Mouse (Mus musculus): ENCODE data around the gene Elmod1. TPM values are rescaled to one million over a fixed set of nuclear protein-coding genes. Genes with fewer than 3 reads are reported as not detected.
A peak's percentile ranks its signal among the peaks of the same experiment; 100 is the strongest.

Elmod1 gene
- total and polyA plus RNA-seq, 3 experiments, result not detected

- DNase-seq (ENCODE audit: extremely low read depth), result no peak
- Histone ChIP-seq H3K79me2 (replicated peaks; ENCODE audit: control insufficient read depth, extremely low read depth, insufficient read depth, poor library complexity, severe bottlenecking) (no peaks in the 10 kb centered on the region), H3K27ac (ENCODE audit: insufficient read depth, low read depth) (no peak overlapping the region), H3K36me3 (replicated peaks in 1 of 2; ENCODE audit: control insufficient read depth in 1 of 2, insufficient read depth in 1 of 2, low read length in 1 of 2) (no peaks in the 10 kb centered on the region), H3K27me3 (replicated peaks) (no peaks in the 10 kb centered on the region), H3K4me1 (ENCODE audit: control insufficient read depth in 1 of 2, insufficient read depth in 2 of 2) (peaks cover 0 to 10% of the 10 kb centered on the region in 2 experiments; a peak in 2 of 4 replicates), H3K9ac (ENCODE audit: insufficient read depth, low read depth) (no peak overlapping the region), H3K4me2 (ENCODE audit: insufficient read depth, low read depth, poor library complexity, severe bottlenecking) (0 out of 2 replicates have a peak overlapping the region, but pooled peaks have one; percentile 1), H3K9me3 (replicated peaks; ENCODE audit: low read length) (no peaks in the 10 kb centered on the region), H3K4me3 (replicated peaks in 1 of 3; ENCODE audit: low read depth in 2 of 3, low read length in 2 of 3, poor library complexity in 1 of 3) (no peak overlapping the region)
- in situ Hi-C loops (cut with MboI; ENCODE audit: low pct_ligation_motif_present, low pct_unique_long_range_greater_than_20kb, low sequenced_read_pairs), result no loop called here
- dilution Hi-C loops (cut with MboI; ENCODE audit: extremely low pct_ligation_motif_present, extremely low pct_unique_long_range_greater_than_20kb, low sequenced_read_pairs), result no loop called here
- TF ChIP-seq MXI1 (IDR thresholded peaks at IDR 0.05; ENCODE audit: low read depth, low read length) (no peak), CHD1 (IDR thresholded peaks at IDR 0.05; ENCODE audit: low read depth, low read length) (no peak), ELF1 (IDR thresholded peaks at IDR 0.05; ENCODE audit: low read depth, low read length) (no peak), MEF2A (IDR thresholded peaks at IDR 0.05; ENCODE audit: borderline replicate concordance, low read depth, low read length) (no peak), ZC3H11A (IDR thresholded peaks at IDR 0.05; ENCODE audit: low read depth, low read length) (no peak), MYC (IDR thresholded peaks at IDR 0.05; ENCODE audit: low read depth, low read length) (no peak), ZNF384 (IDR thresholded peaks at IDR 0.05; ENCODE audit: low read depth, low read length) (no peak), NELFE (IDR thresholded peaks at IDR 0.05; ENCODE audit: low read depth, low read length) (no peak), SIN3A (IDR thresholded peaks at IDR 0.05; ENCODE audit: low read length) (no peak)
Measured at GRCm38 (mm10) chr9:53915929-53916721, 59.0 kb downstream of the Elmod1 start.

GRCm38 (mm10) chr9:53910823-53911222 is 64.3 kb downstream of the Elmod1 start:
- DNase-seq (ENCODE audit: extremely low read depth), result peak; percentile 39
- TF ChIP-seq MAX (IDR thresholded peaks at IDR 0.05; ENCODE audit: low read length), result peak; percentile 23; the same call in 1 of the 2 replicates
- no peak for TF ChIP-seq TBP (conservative IDR thresholded peaks at IDR 0.05; ENCODE audit: low read depth, low read length)
- TF ChIP-seq NRF1 (IDR thresholded peaks at IDR 0.05; ENCODE audit: low read depth, low read length), result no peak
- TF ChIP-seq GABPA (IDR thresholded peaks at IDR 0.05; ENCODE audit: insufficient replicate concordance, low read depth, low read length), result no peak
- TF ChIP-seq TCF12 (IDR thresholded peaks at IDR 0.05; ENCODE audit: low read depth, low read length), result peak; percentile 82
- TF ChIP-seq MXI1 (IDR thresholded peaks at IDR 0.05; ENCODE audit: low read depth, low read length), result no peak
- peak; percentile 34; the same call in 1 of the 2 replicates for TF ChIP-seq MEF2A (IDR thresholded peaks at IDR 0.05; ENCODE audit: borderline replicate concordance, low read depth, low read length)
- TF ChIP-seq MAFK (IDR thresholded peaks at IDR 0.05; ENCODE audit: insufficient replicate concordance, low read length), result 0 out of 2 replicates have a peak, but pooled peaks have one; percentile 42
- no peak for TF ChIP-seq POLR2AphosphoS2 (IDR thresholded peaks at IDR 0.05; ENCODE audit: low read depth, low read length)
- 0 out of 2 replicates have a peak, but pooled peaks have one; percentile 48 for TF ChIP-seq RCOR1 (conservative IDR thresholded peaks at IDR 0.05; ENCODE audit: low read depth, low read length)
- peak; percentile 43; the same call in 1 of the 2 replicates for TF ChIP-seq IRF4 (IDR thresholded peaks at IDR 0.05; ENCODE audit: low read depth, low read length)
- TF ChIP-seq CHD2 (IDR thresholded peaks at IDR 0.05; ENCODE audit: low read length), result 0 out of 2 replicates have a peak, but pooled peaks have one; percentile 11
- TF ChIP-seq EP300 (IDR thresholded peaks at IDR 0.05; ENCODE audit: low read length), result peak; percentile 79; the same call in 1 of the 2 replicates
- TF ChIP-seq POLR2A (IDR thresholded peaks at IDR 0.05; ENCODE audit: low read depth, low read length), result no peak
- no peak for TF ChIP-seq ZMIZ1 (IDR thresholded peaks at IDR 0.05; ENCODE audit: low read depth, low read length)
- no peak for TF ChIP-seq ZNF384 (IDR thresholded peaks at IDR 0.05; ENCODE audit: low read depth, low read length)
- TF ChIP-seq PAX5 (IDR thresholded peaks at IDR 0.05; ENCODE audit: low read length), result no peak
- peak; percentile 59 for TF ChIP-seq BHLHE40 (IDR thresholded peaks at IDR 0.05; ENCODE audit: low read depth, low read length)
- peak; percentile 38; the same call in 1 of the 2 replicates for TF ChIP-seq SIN3A (IDR thresholded peaks at IDR 0.05; ENCODE audit: low read length)
- peak; percentile 51 for TF ChIP-seq ETS1 (conservative IDR thresholded peaks at IDR 0.05; ENCODE audit: low read depth, low read length)
- no peak for TF ChIP-seq SMC3 (IDR thresholded peaks at IDR 0.05; ENCODE audit: low read depth, low read length)
- TF ChIP-seq JUN (IDR thresholded peaks at IDR 0.05; ENCODE audit: insufficient read depth, low read depth, low read length), result no peak
- TF ChIP-seq MYC (IDR thresholded peaks at IDR 0.05; ENCODE audit: low read depth, low read length), result 0 out of 2 replicates have a peak, but pooled peaks have one; percentile 21
- H3K36me3 ChIP-seq (replicated peaks in 1 of 2; ENCODE audit: control insufficient read depth in 1 of 2, insufficient read depth in 1 of 2, low read length in 1 of 2), result no peaks in the 10 kb centered on the region

More at GRCm38 (mm10) chr9:53910823-53911222, 64.3 kb downstream of the Elmod1 start:
- no peaks in the 10 kb centered on the region for H3K27me3 ChIP-seq (replicated peaks)
- no peak overlapping the region for H3K27ac ChIP-seq (ENCODE audit: insufficient read depth, low read depth)
- no peak overlapping the region for H3K9ac ChIP-seq (ENCODE audit: insufficient read depth, low read depth)
- H3K4me1 ChIP-seq (ENCODE audit: control insufficient read depth in 1 of 2, insufficient read depth in 2 of 2), result peaks cover 13 to 43% of the 10 kb centered on the region in 2 experiments
- in situ Hi-C loops (cut with MboI; ENCODE audit: low pct_ligation_motif_present, low pct_unique_long_range_greater_than_20kb, low sequenced_read_pairs) (no loop called here), dilution Hi-C loops (cut with MboI; ENCODE audit: extremely low pct_ligation_motif_present, extremely low pct_unique_long_range_greater_than_20kb, low sequenced_read_pairs) (no loop called here)
- H3K4me2 ChIP-seq (ENCODE audit: insufficient read depth, low read depth, poor library complexity, severe bottlenecking), result peak overlapping the region; percentile 16; the same call in 1 of the 2 replicates
- H3K79me2 ChIP-seq (replicated peaks; ENCODE audit: control insufficient read depth, extremely low read depth, insufficient read depth, poor library complexity, severe bottlenecking), result no peaks in the 10 kb centered on the region
- no peaks in the 10 kb centered on the region for H3K9me3 ChIP-seq (replicated peaks; ENCODE audit: low read length)
- H3K4me3 ChIP-seq (replicated peaks in 1 of 3; ENCODE audit: low read depth in 2 of 3, low read length in 2 of 3, poor library complexity in 1 of 3), result no peak overlapping the region
